Mouse (Mus musculus) cerebellum, postnatal 10 days (tissue): ENCODE measurements around the gene Il3ra.

ENCODE experiments used
- DNase-seq, 2 experiments: peaks; one replicate each; pipeline ENCODE4 v3.0.0; 2021; ENCODE audit warnings: mixed read lengths in 2 of 2

Il3ra gene

GRCm38 (mm10) chr14:14355360-14355646 is 9.2 kb downstream of the Il3ra start:
- DNase-seq: no peak

GRCm38 (mm10) chr14:14395535-14395934 is 49.5 kb downstream of the Il3ra start:
- DNase-seq: no peak

- DNase-seq: no peak
Measured at GRCm38 (mm10) chr14:14400998-14401397, 54.9 kb downstream of the Il3ra start, which contains the start of gene Olfr721-ps1. Gene Olfr721-ps1 (plus strand): TSS chr14:14401298.
